Mouse (Mus musculus) induced T-regulatory cell, adult 2 months (primary cell): ENCODE measurements around the gene Rin2.

Experiments used
- DNase-seq: peaks from one replicate; pipeline ENCODE4 v3.0.0-alpha.2; 2012; ENCODE audit warnings: low read depth

Gene Rin2

GRCm38 (mm10) chr2:145675142-145675755 is at the start of gene Rin2:
TSS of gene Rin2 (plus strand) at chr2:145675215.
- peak; percentile 11 for DNase-seq

GRCm38 (mm10) chr2:145631123-145631798 is 43.8 kb upstream of the Rin2 start:
- DNase-seq: no peak

GRCm38 (mm10) chr2:145631799-145632174 is 43.2 kb upstream of the Rin2 start:
- no peak for DNase-seq

GRCm38 (mm10) chr2:145633811-145634210 is 41.2 kb upstream of the Rin2 start:
- DNase-seq: no peak

GRCm38 (mm10) chr2:145640255-145640984 is 34.6 kb upstream of the Rin2 start:
- DNase-seq: no peak

GRCm38 (mm10) chr2:145655373-145655960 is 19.5 kb upstream of the Rin2 start:
- DNase-seq: no peak

GRCm38 (mm10) chr2:145656121-145656520 is 18.9 kb upstream of the Rin2 start:
- no peak for DNase-seq

GRCm38 (mm10) chr2:145656716-145657115 is 18.3 kb upstream of the Rin2 start:
- no peak for DNase-seq

- DNase-seq: no peak
Measured at GRCm38 (mm10) chr2:145661242-145661641, 13.8 kb upstream of the Rin2 start.

GRCm38 (mm10) chr2:145663899-145664298 is 11.1 kb upstream of the Rin2 start:
- DNase-seq: no peak

GRCm38 (mm10) chr2:145664311-145664710 is 10.7 kb upstream of the Rin2 start:
- DNase-seq: no peak

- DNase-seq: no peak
Measured at GRCm38 (mm10) chr2:145668135-145668534, 6.9 kb upstream of the Rin2 start.

- no peak for DNase-seq
Measured at GRCm38 (mm10) chr2:145670131-145670530, 4.9 kb upstream of the Rin2 start.

GRCm38 (mm10) chr2:145674496-145675141 is 396 bp upstream of the Rin2 start:
- no peak for DNase-seq

- no peak for DNase-seq
Measured at GRCm38 (mm10) chr2:145675756-145676543, 935 bp downstream of the Rin2 start.

GRCm38 (mm10) chr2:145676544-145676925 is 1.5 kb downstream of the Rin2 start:
- DNase-seq: no peak

- no peak for DNase-seq
Measured at GRCm38 (mm10) chr2:145676936-145677335, 1.9 kb downstream of the Rin2 start.

GRCm38 (mm10) chr2:145680141-145680540 is 5.1 kb downstream of the Rin2 start:
- no peak for DNase-seq

- DNase-seq: no peak
Measured at GRCm38 (mm10) chr2:145680762-145681161, 5.7 kb downstream of the Rin2 start.

GRCm38 (mm10) chr2:145681626-145682025 is 6.6 kb downstream of the Rin2 start:
- DNase-seq: no peak

GRCm38 (mm10) chr2:145682924-145683323 is 7.9 kb downstream of the Rin2 start:
- DNase-seq: no peak

GRCm38 (mm10) chr2:145683536-145683935 is 8.5 kb downstream of the Rin2 start:
- no peak for DNase-seq
